Mouse (Mus musculus) CH12.LX (cell line): ENCODE data around the gene Pih1d2. TPM values are rescaled to one million over a fixed set of nuclear protein-coding genes. Genes with fewer than 3 reads are reported as not detected.

Experiments used
- DNase-seq: peaks from one replicate; pipeline ENCODE4 v3.0.0-alpha.2; 2013; ENCODE audit errors: extremely low read depth
- H3K27ac ChIP-seq: 2 replicates; pipeline ENCODE4 v1.5.1; 2012; ENCODE audit warnings: low read depth, mild to moderate bottlenecking, control low read depth, moderate library complexity; ENCODE audit not compliant: insufficient read depth
- H3K27me3 ChIP-seq: replicated peaks from 2 replicates; pipeline ENCODE3; 2012; ENCODE audit warnings: inconsistent platforms
- H3K36me3 ChIP-seq, 2 experiments: replicated peaks in 1 of 2; 2 replicates each; pipeline versions ENCODE3 to v1.6.1; 2012; ENCODE audit warnings: inconsistent platforms in 1 of 2, low read length in 1 of 2, mild to moderate bottlenecking in 1 of 2, mixed read lengths in 1 of 2, moderate library complexity in 1 of 2; ENCODE audit not compliant: control insufficient read depth in 1 of 2, insufficient read depth in 1 of 2
- H3K4me1 ChIP-seq, 2 experiments: 2 replicates each; pipeline ENCODE4 v1.6.1; 2012; ENCODE audit warnings: inconsistent platforms in 1 of 2, moderate library complexity in 1 of 2; ENCODE audit not compliant: insufficient read depth in 2 of 2, control insufficient read depth in 1 of 2
- H3K4me2 ChIP-seq: 2 replicates; pipeline ENCODE4 v1.6.1; 2012; ENCODE audit warnings: low read depth, mild to moderate bottlenecking, control low read depth; ENCODE audit not compliant: poor library complexity, insufficient read depth, severe bottlenecking
- H3K4me3 ChIP-seq, 3 experiments: fragments of 150-350 bp in 1 of 3; sonication (generic) in 1 of 3; replicated peaks in 1 of 3; 2 replicates each; pipeline versions ENCODE3 to v1.5.1; 2011 to 2012; ENCODE audit warnings: low read depth in 2 of 3, low read length in 2 of 3, mild to moderate bottlenecking in 2 of 3, moderate library complexity in 2 of 3, control low read depth in 1 of 3, improper control_type of control experiment in 1 of 3, inconsistent platforms in 1 of 3, mixed read lengths in 1 of 3; ENCODE audit not compliant: poor library complexity in 1 of 3
- H3K79me2 ChIP-seq: replicated peaks from 2 replicates; pipeline ENCODE4 v1.6.1; 2012; ENCODE audit warnings: mild to moderate bottlenecking, moderate library complexity; ENCODE audit not compliant: control insufficient read depth, poor library complexity, insufficient read depth, severe bottlenecking; ENCODE audit errors: extremely low read depth
- H3K9ac ChIP-seq: 2 replicates; pipeline ENCODE4 v1.6.1; 2012; ENCODE audit warnings: low read depth, mild to moderate bottlenecking, control low read depth, moderate library complexity; ENCODE audit not compliant: insufficient read depth
- H3K9me3 ChIP-seq: replicated peaks from 2 replicates; pipeline ENCODE3; 2012; ENCODE audit warnings: low read length, inconsistent platforms, mixed read lengths
- BHLHE40 ChIP-seq: IDR thresholded peaks from 2 replicates; pipeline ENCODE4 v1.6.1; 2011; ENCODE audit warnings: mild to moderate bottlenecking, low read depth, low read length, improper control_type of control experiment
- CHD1 ChIP-seq: IDR thresholded peaks from 2 replicates; pipeline ENCODE4 v1.6.1; 2012; ENCODE audit warnings: low read depth, low read length, improper control_type of control experiment, inconsistent platforms
- CHD2 ChIP-seq: IDR thresholded peaks from 2 replicates; pipeline ENCODE4 v1.6.1; 2011; ENCODE audit warnings: low read length, improper control_type of control experiment
- CTCF ChIP-seq, 2 experiments: IDR thresholded peaks in 1 of 2; conservative IDR thresholded peaks in 1 of 2; 2 replicates each; pipeline ENCODE4 v1.5.1; 2011 to 2012; ENCODE audit warnings: low read depth in 2 of 2, low read length in 2 of 2, improper control_type of control experiment in 1 of 2, inconsistent platforms in 1 of 2, mild to moderate bottlenecking in 1 of 2, moderate library complexity in 1 of 2
- E2F4 ChIP-seq: IDR thresholded peaks from 2 replicates; pipeline ENCODE4 v1.6.1; 2011; ENCODE audit warnings: low read depth, low read length, improper control_type of control experiment; ENCODE audit not compliant: insufficient replicate concordance
- ELF1 ChIP-seq: IDR thresholded peaks from 2 replicates; pipeline ENCODE4 v1.6.1; 2014; ENCODE audit warnings: low read depth, mild to moderate bottlenecking, inconsistent platforms, low read length, improper control_type of control experiment
- ETS1 ChIP-seq: conservative IDR thresholded peaks from 2 replicates; pipeline ENCODE4 v1.6.1; 2012; ENCODE audit warnings: low read depth, mild to moderate bottlenecking, inconsistent platforms, low read length, improper control_type of control experiment, moderate library complexity
- GABPA ChIP-seq: IDR thresholded peaks from 2 replicates; pipeline ENCODE4 v1.6.1; 2012; ENCODE audit warnings: low read depth, low read length, improper control_type of control experiment, inconsistent platforms; ENCODE audit not compliant: insufficient replicate concordance
- HCFC1 ChIP-seq: IDR thresholded peaks from 2 replicates; pipeline ENCODE4 v1.6.1; 2012; ENCODE audit warnings: low read depth, mild to moderate bottlenecking, inconsistent platforms, low read length, improper control_type of control experiment
- IRF4 ChIP-seq: IDR thresholded peaks from 2 replicates; pipeline ENCODE4 v1.6.1; 2014; ENCODE audit warnings: low read depth, mild to moderate bottlenecking, inconsistent platforms, low read length, improper control_type of control experiment
- MAFK ChIP-seq: IDR thresholded peaks from 2 replicates; pipeline ENCODE4 v1.6.1; 2011; ENCODE audit warnings: low read length, improper control_type of control experiment; ENCODE audit not compliant: insufficient replicate concordance
- MAZ ChIP-seq: IDR thresholded peaks from 2 replicates; pipeline ENCODE4 v1.6.1; 2012; ENCODE audit warnings: low read depth, mild to moderate bottlenecking, inconsistent platforms, low read length, improper control_type of control experiment, moderate library complexity
- MEF2A ChIP-seq: IDR thresholded peaks from 2 replicates; pipeline ENCODE4 v1.6.1; 2014; ENCODE audit warnings: low read depth, mild to moderate bottlenecking, inconsistent platforms, low read length, improper control_type of control experiment, borderline replicate concordance
- MXI1 ChIP-seq: IDR thresholded peaks from 2 replicates; pipeline ENCODE4 v1.6.1; 2011; ENCODE audit warnings: mild to moderate bottlenecking, low read depth, low read length, improper control_type of control experiment
- NRF1 ChIP-seq: IDR thresholded peaks from 2 replicates; pipeline ENCODE4 v1.6.1; 2014; ENCODE audit warnings: low read depth, mild to moderate bottlenecking, inconsistent platforms, low read length, improper control_type of control experiment, moderate library complexity
- PAX5 ChIP-seq: IDR thresholded peaks from 2 replicates; pipeline ENCODE4 v1.6.1; 2012; ENCODE audit warnings: low read length, inconsistent platforms, mixed read lengths
- RAD21 ChIP-seq: IDR thresholded peaks from 2 replicates; pipeline ENCODE4 v1.6.1; 2011; ENCODE audit warnings: low read depth, mild to moderate bottlenecking, low read length, improper control_type of control experiment, moderate library complexity
- SIN3A ChIP-seq: IDR thresholded peaks from 2 replicates; pipeline ENCODE4 v1.6.1; 2012; ENCODE audit warnings: low read length, improper control_type of control experiment, inconsistent platforms
- SMC3 ChIP-seq: IDR thresholded peaks from 2 replicates; pipeline ENCODE4 v1.6.1; 2011; ENCODE audit warnings: low read depth, low read length, improper control_type of control experiment
- TBP ChIP-seq: conservative IDR thresholded peaks from 2 replicates; pipeline ENCODE4 v1.6.1; 2011; ENCODE audit warnings: low read depth, low read length, improper control_type of control experiment
- ZC3H11A ChIP-seq: IDR thresholded peaks from 2 replicates; pipeline ENCODE4 v1.6.1; 2012; ENCODE audit warnings: low read depth, mild to moderate bottlenecking, inconsistent platforms, low read length, improper control_type of control experiment
- ZKSCAN1 ChIP-seq: IDR thresholded peaks from 2 replicates; pipeline ENCODE4 v1.6.1; 2012; ENCODE audit warnings: low read depth, inconsistent platforms, low read length, improper control_type of control experiment, borderline replicate concordance
- ZMIZ1 ChIP-seq: IDR thresholded peaks from 2 replicates; pipeline ENCODE4 v1.6.1; 2012; ENCODE audit warnings: low read depth, mild to moderate bottlenecking, inconsistent platforms, low read length, improper control_type of control experiment
- dilution Hi-C: fragments of 300-500 bp; cut with MboI; formaldehyde crosslinking; loops from 2 replicates; pipeline ENCODE4 v1.14.3; 2020; ENCODE audit warnings: low sequenced_read_pairs; ENCODE audit not compliant: extremely low pct_unique_long_range_greater_than_20kb, extremely low pct_ligation_motif_present
- in situ Hi-C: fragments of 300-500 bp; cut with MboI; formaldehyde crosslinking; loops from 3 replicates; pipeline ENCODE4 v1.14.3; 2019; ENCODE audit warnings: low sequenced_read_pairs, low pct_ligation_motif_present, low pct_unique_long_range_greater_than_20kb, mixed read lengths
- polyA plus RNA-seq: library from polyadenylated mRNA; unstranded; fragments of >175 nt; gene quantifications from 2 replicates; pipeline ENCODE4 v1.2.1, GENCODE M21; 2012; ENCODE audit warnings: low read depth; ENCODE audit not compliant: insufficient read length
- total RNA-seq, 2 experiments: library from RNA; depleted of rRNA; stranded (reverse); fragments of 300-350 nt in 1 of 2; fragments of >200 nt in 1 of 2; gene quantifications; 2 replicates each; pipeline ENCODE4 v1.2.3; 2012 to 2014

Pih1d2 gene
- total and polyA plus RNA-seq, 3 experiments, result 1.8 to 5.5 (median 2.8) TPM

GRCm38 (mm10) chr9:50593544-50593943 is 23.6 kb upstream of the Pih1d2 start:
- no peak overlapping the region for H3K9ac ChIP-seq
- no peak overlapping the region for H3K4me3 ChIP-seq
- in situ Hi-C loops (no loop called here), dilution Hi-C loops (no loop called here)
- peaks cover 32 to 41% of the 10 kb centered on the region in 2 experiments for H3K36me3 ChIP-seq
- peak; percentile 68 for DNase-seq
- no peak for TF ChIP-seq ELF1
- TF ChIP-seq ZC3H11A, result peak; percentile 13; the same call in 1 of the 2 replicates
- peak; percentile 75 for TF ChIP-seq SMC3
- TF ChIP-seq RAD21, result peak; percentile 67
- TF ChIP-seq GABPA, result no peak
- peak; percentile 29 to 77; a peak in 3 of 4 replicates for TF ChIP-seq CTCF (conservative IDR thresholded peaks at IDR 0.05 in 1 of 2, IDR thresholded peaks at IDR 0.05 in 1 of 2; ENCODE audit: low read depth in 2 of 2, low read length in 2 of 2)
- TF ChIP-seq MXI1, result no peak
- 0 out of 2 replicates have a peak, but pooled peaks have one; percentile 48 for TF ChIP-seq BHLHE40
- TF ChIP-seq IRF4, result peak; percentile 18; the same call in 1 of the 2 replicates
- TF ChIP-seq MAZ, result no peak
- TF ChIP-seq, all 38 proteins: peak for 6
- H3K27ac ChIP-seq, result no peak overlapping the region
- H3K4me2 ChIP-seq, result no peak overlapping the region
- H3K9me3 ChIP-seq, result no peaks in the 10 kb centered on the region
- peaks cover 5 to 14% of the 10 kb centered on the region in 2 experiments for H3K4me1 ChIP-seq
- H3K27me3 ChIP-seq, result no peaks in the 10 kb centered on the region
- H3K79me2 ChIP-seq, result no peaks in the 10 kb centered on the region; the same call in 1 of the 2 replicates

GRCm38 (mm10) chr9:50594794-50595417 is 22.2 kb upstream of the Pih1d2 start:
- Histone ChIP-seq H3K27me3 (no peaks in the 10 kb centered on the region), H3K9me3 (no peaks in the 10 kb centered on the region), H3K79me2 (no peaks in the 10 kb centered on the region; the same call in 1 of the 2 replicates), H3K4me1 (peaks cover 5 to 14% of the 10 kb centered on the region in 2 experiments), H3K4me3 (no peak overlapping the region), H3K27ac (no peak overlapping the region), H3K36me3 (peaks cover 36 to 55% of the 10 kb centered on the region in 2 experiments), H3K4me2 (no peak overlapping the region), H3K9ac (no peak overlapping the region)
- in situ Hi-C loops, result no loop called here
- DNase-seq, result no peak
- dilution Hi-C loops, result no loop called here
- no peak for TF ChIP-seq TBP
- no peak for TF ChIP-seq PAX5
- no peak for TF ChIP-seq CHD2
- TF ChIP-seq ZMIZ1, result no peak
- TF ChIP-seq E2F4, result no peak
- TF ChIP-seq SIN3A, result no peak
- no peak for TF ChIP-seq ZKSCAN1
- TF ChIP-seq NRF1, result no peak
- no peak for TF ChIP-seq CHD1
- TF ChIP-seq ETS1, result no peak
- no peak for TF ChIP-seq MEF2A
- TF ChIP-seq HCFC1, result no peak
- TF ChIP-seq ELF1, result no peak
- TF ChIP-seq MAFK, result no peak
- TF ChIP-seq MAZ, result no peak
- TF ChIP-seq SMC3, result no peak
